Mouse (Mus musculus) heart, adult 2 months (tissue): ENCODE results near the gene Duoxa2. TPM values are rescaled to one million over a fixed set of nuclear protein-coding genes. Genes with fewer than 3 reads are reported as not detected.
A peak's percentile ranks its signal among the peaks of the same experiment; 100 is the strongest.

Experiments used
- DNase-seq, 2 experiments: peaks; one replicate each; pipeline ENCODE4 v3.0.0; 2021
- H3K27ac ChIP-seq: fragments of 200-600 bp; 2 replicates; pipeline ENCODE4 v1.8.1; 2022
- H3K27me3 ChIP-seq: fragments of 200-500 bp; 2 replicates; pipeline ENCODE4 v1.6.1; 2012; ENCODE audit warnings: mild to moderate bottlenecking, low read length, inconsistent platforms, mixed read lengths; ENCODE audit not compliant: control insufficient read depth, insufficient read depth
- H3K36me3 ChIP-seq: fragments of 200-500 bp; 2 replicates; pipeline ENCODE4 v1.6.1; 2012; ENCODE audit warnings: low read length, inconsistent platforms; ENCODE audit not compliant: control insufficient read depth, insufficient read depth
- H3K4me1 ChIP-seq: fragments of 200-500 bp; 2 replicates; pipeline ENCODE4 v1.6.1; 2011; ENCODE audit warnings: low read length; ENCODE audit not compliant: control insufficient read depth, insufficient read depth
- H3K4me3 ChIP-seq: fragments of 200-600 bp; 2 replicates; pipeline ENCODE4 v1.8.1; 2022
- H3K79me2 ChIP-seq: fragments of 200-500 bp; replicated peaks from 2 replicates; pipeline ENCODE4 v1.6.1; 2012; ENCODE audit warnings: mild to moderate bottlenecking, inconsistent platforms, low read length, moderate library complexity, mixed read lengths; ENCODE audit not compliant: control insufficient read depth, insufficient read depth
- H3K9ac ChIP-seq: fragments of 200-500 bp; 2 replicates; pipeline ENCODE4 v1.6.1; 2012; ENCODE audit warnings: low read depth, mild to moderate bottlenecking, control low read depth, inconsistent platforms, low read length, mixed read lengths
- CTCF ChIP-seq: fragments of 200-600 bp; IDR thresholded peaks from 2 replicates; pipeline ENCODE4 v1.8.1; 2022; ENCODE audit warnings: antibody characterized with exemption, mild to moderate bottlenecking, moderate library complexity
- EP300 ChIP-seq: fragments of 200-500 bp; IDR thresholded peaks from 2 replicates; pipeline ENCODE4 v1.6.1; 2011; ENCODE audit warnings: low read depth, low read length, control low read depth; ENCODE audit not compliant: insufficient read depth
- POLR2A ChIP-seq: fragments of 200-500 bp; IDR thresholded peaks from 2 replicates; pipeline ENCODE4 v1.6.1; 2011; ENCODE audit warnings: mild to moderate bottlenecking, low read depth, low read length, control low read depth; ENCODE audit not compliant: insufficient read depth
- WGBS: fragments of 180-500 bp; shearing (Covaris S2); methylation state at CpG from one replicate; pipeline ENCODE4 v1.1.7; 2018; 5-methylcytosine and 5-hydroxymethylcytosine counted together
- intact Hi-C: fragments of 180-260 bp; cut with DNase I; formaldehyde crosslinking; loops from one replicate; pipeline ENCODE4 v1.15.1; 2025
- polyA plus RNA-seq: library from polyadenylated mRNA; depleted of rRNA; stranded (reverse); fragments of >200 nt; gene quantifications from 2 replicates; pipeline ENCODE4 v1.2.3, GENCODE M21; 2012
- total RNA-seq, 2 experiments: library from RNA; stranded (reverse); gene quantifications; 2 replicates each; pipeline ENCODE4 v1.2.3; 2021

The Duoxa2 gene
- total and polyA plus RNA-seq, 3 experiments: 0.18 to 0.23 (median 0.21) TPM

- 39% methylated on average over 14 of the region's 14 CpGs for WGBS
- no peaks in the 10 kb centered on the region for H3K36me3 ChIP-seq
- H3K9ac ChIP-seq: no peak overlapping the region
- intact Hi-C loops: no loop called here
- H3K27ac ChIP-seq: no peak overlapping the region
- no peak for DNase-seq
- TF ChIP-seq EP300: no peak
- TF ChIP-seq CTCF: no peak
- TF ChIP-seq POLR2A: no peak
- no peak overlapping the region for H3K4me3 ChIP-seq
- peaks cover 1% of the 10 kb centered on the region; the same call in 1 of the 2 replicates for H3K4me1 ChIP-seq
- no peaks in the 10 kb centered on the region for H3K79me2 ChIP-seq
- H3K27me3 ChIP-seq: peaks cover 29% of the 10 kb centered on the region
These were observed 1.4 kb downstream of the Duoxa2 start for GRCm38 (mm10) chr2:122299911-122300655.

GRCm38 (mm10) chr2:122300656-122301020, 1.9 kb downstream of the Duoxa2 start:
- H3K27ac ChIP-seq: no peak overlapping the region
- 11% methylated on average over 14 of the region's 14 CpGs for whole genome bisulfite sequencing
- H3K4me3 ChIP-seq: no peak overlapping the region
- H3K9ac ChIP-seq: no peak overlapping the region
- H3K36me3 ChIP-seq: no peaks in the 10 kb centered on the region
- H3K4me1 ChIP-seq: peaks cover 1% of the 10 kb centered on the region; the same call in 1 of the 2 replicates
- intact Hi-C loops: no loop called here
- peaks cover 28% of the 10 kb centered on the region for H3K27me3 ChIP-seq
- TF ChIP-seq CTCF (no peak), EP300 (no peak), POLR2A (no peak)
- no peaks in the 10 kb centered on the region for H3K79me2 ChIP-seq
- no peak for DNase-seq

- Histone ChIP-seq H3K27me3 (peaks cover 28% of the 10 kb centered on the region), H3K4me1 (peaks cover 1% of the 10 kb centered on the region; the same call in 1 of the 2 replicates), H3K9ac (no peak overlapping the region), H3K36me3 (no peaks in the 10 kb centered on the region), H3K4me3 (peak overlapping the region; percentile 39), H3K27ac (no peak overlapping the region), H3K79me2 (no peaks in the 10 kb centered on the region)
- TF ChIP-seq CTCF (no peak), POLR2A (no peak), EP300 (no peak)
- intact Hi-C loops: no loop called here
- peak; percentile 30 to 41 for DNase-seq
- 1% methylated on average over 48 of the region's 48 CpGs for WGBS
These were observed 2.6 kb downstream of the Duoxa2 start for GRCm38 (mm10) chr2:122301081-122301920.

- H3K4me1 ChIP-seq: peaks cover 1% of the 10 kb centered on the region; the same call in 1 of the 2 replicates
These were observed 3.3 kb downstream of the Duoxa2 start for GRCm38 (mm10) chr2:122301921-122302573.

GRCm38 (mm10) chr2:122302574-122303241, 4.0 kb downstream of the Duoxa2 start:
- peak; percentile 39 to 51 for DNase-seq
- no peak overlapping the region for H3K4me3 ChIP-seq
- no peak overlapping the region for H3K27ac ChIP-seq
- H3K79me2 ChIP-seq: no peaks in the 10 kb centered on the region
- no peaks in the 10 kb centered on the region for H3K36me3 ChIP-seq
- peaks cover 1% of the 10 kb centered on the region; the same call in 1 of the 2 replicates for H3K4me1 ChIP-seq
- H3K9ac ChIP-seq: no peak overlapping the region
- intact Hi-C loops: loop anchor here (2.0 kb wide), 1 partner anchor 108 kb away; no protein-coding TSS in a partner anchor
- 12% methylated on average over 9 of the region's 9 CpGs for WGBS
- TF ChIP-seq CTCF: peak; percentile 84
- TF ChIP-seq POLR2A: no peak
- peaks cover 23% of the 10 kb centered on the region for H3K27me3 ChIP-seq

More at GRCm38 (mm10) chr2:122301921-122302573, 3.3 kb downstream of the Duoxa2 start:
- Histone ChIP-seq H3K27ac (no peak overlapping the region), H3K4me3 (peak overlapping the region; percentile 39; the same call in 1 of the 2 replicates), H3K27me3 (peaks cover 28% of the 10 kb centered on the region), H3K36me3 (no peaks in the 10 kb centered on the region), H3K79me2 (no peaks in the 10 kb centered on the region), H3K9ac (no peak overlapping the region)
- WGBS: 9% methylated on average over 23 of the region's 23 CpGs
- TF ChIP-seq POLR2A: no peak
- TF ChIP-seq EP300: no peak
- TF ChIP-seq CTCF: no peak
- intact Hi-C loops: loop anchor here (2.0 kb wide), 1 partner anchor 107 kb away; no protein-coding TSS in a partner anchor
- DNase-seq: no peak
